Mouse (Mus musculus): Measurements from ENCODE around the gene Gm36210. TPM values are rescaled to one million over a fixed set of nuclear protein-coding genes. Genes with fewer than 3 reads are reported as not detected.

The Gm36210 gene
- polyA plus RNA-seq, 1 experiment = 0.08 TPM

GRCm38 (mm10) chr7:4923586-4924364 lies 17.5 kb upstream of the Gm36210 start:
- H3K4me1 ChIP-seq (ENCODE audit: control insufficient read depth, insufficient read depth, insufficient read length) = peaks cover 16% of the 10 kb centered on the region
- peaks cover 11% of the 10 kb centered on the region for H3K27me3 ChIP-seq (ENCODE audit: control insufficient read depth, insufficient read depth, low read length)
- peak overlapping the region; percentile 1; the same call in 1 of the 2 replicates for H3K4me3 ChIP-seq (ENCODE audit: extremely low read depth, insufficient read depth, insufficient read length)
- peaks cover 21% of the 10 kb centered on the region for H3K36me3 ChIP-seq (ENCODE audit: control insufficient read depth, insufficient read depth, low read length)
- WGBS = 9% methylated on average over 37 of the region's 37 CpGs
- DNase-seq (ENCODE audit: low read depth in 1 of 2, low spot score in 2 of 2) = peak in 1 of 2 experiments; percentile 29
- TF ChIP-seq CTCF (IDR thresholded peaks at IDR 0.05; ENCODE audit: extremely low read depth, insufficient read depth, insufficient read length, insufficient replicate concordance) (0 out of 2 replicates have a peak, but pooled peaks have one; percentile 2), POLR2A (IDR thresholded peaks at IDR 0.05; ENCODE audit: low read depth, low read length) (no peak)
- no peak overlapping the region for H3K27ac ChIP-seq (ENCODE audit: insufficient read depth, low read length)

GRCm38 (mm10) chr7:4922931-4923565 lies 16.7 kb upstream of the Gm36210 start:
- H3K4me3 ChIP-seq (ENCODE audit: extremely low read depth, insufficient read depth, insufficient read length) = peak overlapping the region; percentile 31; the same call in 1 of the 2 replicates

GRCm38 (mm10) chr7:4922508-4922907 lies 16.2 kb upstream of the Gm36210 start:
- Histone ChIP-seq H3K4me3 (ENCODE audit: extremely low read depth, insufficient read depth, insufficient read length) (peak overlapping the region; percentile 31; the same call in 1 of the 2 replicates), H3K27ac (ENCODE audit: insufficient read depth, low read length) (no peak overlapping the region), H3K4me1 (ENCODE audit: control insufficient read depth, insufficient read depth, insufficient read length) (peaks cover 16% of the 10 kb centered on the region), H3K27me3 (ENCODE audit: control insufficient read depth, insufficient read depth, low read length) (peaks cover 11% of the 10 kb centered on the region), H3K36me3 (ENCODE audit: control insufficient read depth, insufficient read depth, low read length) (peaks cover 27% of the 10 kb centered on the region)
- TF ChIP-seq POLR2A (IDR thresholded peaks at IDR 0.05; ENCODE audit: low read depth, low read length) = no peak
- DNase-seq (ENCODE audit: low read depth in 1 of 2, low spot score in 2 of 2) = peak in 1 of 2 experiments; percentile 33
- 2% methylated on average over 14 of the region's 14 CpGs for WGBS

More at GRCm38 (mm10) chr7:4922931-4923565, 16.7 kb upstream of the Gm36210 start:
- H3K27ac ChIP-seq (ENCODE audit: insufficient read depth, low read length) = no peak overlapping the region
- DNase-seq (ENCODE audit: low read depth in 1 of 2, low spot score in 2 of 2) = no peak
- peaks cover 16% of the 10 kb centered on the region for H3K4me1 ChIP-seq (ENCODE audit: control insufficient read depth, insufficient read depth, insufficient read length)
- peaks cover 24% of the 10 kb centered on the region for H3K36me3 ChIP-seq (ENCODE audit: control insufficient read depth, insufficient read depth, low read length)
- WGBS = 5% methylated on average over 14 of the region's 14 CpGs
- TF ChIP-seq CTCF (IDR thresholded peaks at IDR 0.05; ENCODE audit: extremely low read depth, insufficient read depth, insufficient read length, insufficient replicate concordance) = no peak
- TF ChIP-seq POLR2A (IDR thresholded peaks at IDR 0.05; ENCODE audit: low read depth, low read length) = no peak
- H3K27me3 ChIP-seq (ENCODE audit: control insufficient read depth, insufficient read depth, low read length) = peaks cover 11% of the 10 kb centered on the region

GRCm38 (mm10) chr7:4921824-4922482 lies 15.6 kb upstream of the Gm36210 start, which contains the start of gene Nat14:
TSS of gene Nat14 (plus strand) at chr7:4922028.
- Histone ChIP-seq H3K4me3 (ENCODE audit: extremely low read depth, insufficient read depth, insufficient read length) (peak within 1 kb of the TSS; percentile 31; the same call in 1 of the 2 replicates), H3K36me3 (ENCODE audit: control insufficient read depth, insufficient read depth, low read length) (peaks cover 27% of the 10 kb centered on the region), H3K27me3 (ENCODE audit: control insufficient read depth, insufficient read depth, low read length) (peaks cover 11% of the 10 kb centered on the region), H3K4me1 (ENCODE audit: control insufficient read depth, insufficient read depth, insufficient read length) (peaks cover 16% of the 10 kb centered on the region), H3K27ac (ENCODE audit: insufficient read depth, low read length) (no peak within 1 kb of the TSS)
- no peak for DNase-seq (ENCODE audit: low read depth in 1 of 2, low spot score in 2 of 2)
- WGBS = 36% methylated on average over 8 of the region's 8 CpGs
- TF ChIP-seq CTCF (IDR thresholded peaks at IDR 0.05; ENCODE audit: extremely low read depth, insufficient read depth, insufficient read length, insufficient replicate concordance) (no peak), POLR2A (IDR thresholded peaks at IDR 0.05; ENCODE audit: low read depth, low read length) (no peak)

GRCm38 (mm10) chr7:4920976-4921823 lies 14.9 kb upstream of the Gm36210 start:
- Histone ChIP-seq H3K27me3 (ENCODE audit: control insufficient read depth, insufficient read depth, low read length) (peaks cover 11% of the 10 kb centered on the region), H3K36me3 (ENCODE audit: control insufficient read depth, insufficient read depth, low read length) (peaks cover 27% of the 10 kb centered on the region), H3K27ac (ENCODE audit: insufficient read depth, low read length) (no peak overlapping the region), H3K4me3 (ENCODE audit: extremely low read depth, insufficient read depth, insufficient read length) (no peak overlapping the region), H3K4me1 (ENCODE audit: control insufficient read depth, insufficient read depth, insufficient read length) (peaks cover 18% of the 10 kb centered on the region)
- 67% methylated on average over 23 of the region's 23 CpGs for WGBS
- no peak for DNase-seq (ENCODE audit: low read depth in 1 of 2, low spot score in 2 of 2)
- no peak for TF ChIP-seq CTCF (IDR thresholded peaks at IDR 0.05; ENCODE audit: extremely low read depth, insufficient read depth, insufficient read length, insufficient replicate concordance)
- no peak for TF ChIP-seq POLR2A (IDR thresholded peaks at IDR 0.05; ENCODE audit: low read depth, low read length)

GRCm38 (mm10) chr7:4920496-4920895 lies 14.2 kb upstream of the Gm36210 start:
- 95% methylated on average over 19 of the region's 19 CpGs for WGBS
- no peak for TF ChIP-seq CTCF (IDR thresholded peaks at IDR 0.05; ENCODE audit: extremely low read depth, insufficient read depth, insufficient read length, insufficient replicate concordance)
- no peak for TF ChIP-seq POLR2A (IDR thresholded peaks at IDR 0.05; ENCODE audit: low read depth, low read length)
- no peak overlapping the region for H3K4me3 ChIP-seq (ENCODE audit: extremely low read depth, insufficient read depth, insufficient read length)
- peaks cover 11% of the 10 kb centered on the region for H3K27me3 ChIP-seq (ENCODE audit: control insufficient read depth, insufficient read depth, low read length)
- peaks cover 18% of the 10 kb centered on the region for H3K4me1 ChIP-seq (ENCODE audit: control insufficient read depth, insufficient read depth, insufficient read length)
- DNase-seq (ENCODE audit: low read depth in 1 of 2, low spot score in 2 of 2) = no peak
- H3K36me3 ChIP-seq (ENCODE audit: control insufficient read depth, insufficient read depth, low read length) = peaks cover 27% of the 10 kb centered on the region
- no peak overlapping the region for H3K27ac ChIP-seq (ENCODE audit: insufficient read depth, low read length)
